Mouse (Mus musculus): ENCODE results near the gene Kctd12b.

DNA sequence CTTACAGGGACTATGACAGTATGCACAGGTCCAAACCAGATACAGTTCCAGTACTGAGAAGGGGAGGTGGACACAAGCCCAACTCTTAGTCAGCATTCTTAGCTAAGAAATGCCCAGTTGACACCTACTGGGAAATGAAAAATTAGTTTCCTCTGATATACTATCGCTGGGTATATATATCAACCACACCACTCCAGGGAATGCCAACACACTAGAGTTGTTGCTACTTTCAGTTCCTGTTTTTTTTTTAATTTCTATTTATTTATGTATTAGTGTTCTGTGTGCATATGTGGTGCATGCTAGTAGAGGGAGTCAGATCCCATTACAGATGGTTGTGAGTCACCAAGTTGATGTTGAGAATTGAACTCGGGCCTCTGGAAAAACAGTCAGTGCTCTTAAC lies 20.5 kb upstream of the Kctd12b start:
- TF ChIP-seq CTCF (IDR thresholded peaks at IDR 0.05; ENCODE audit: borderline replicate concordance, extremely low read depth, insufficient read depth, insufficient read length) (no peak), POLR2A (IDR thresholded peaks at IDR 0.05; ENCODE audit: borderline replicate concordance, extremely low read depth, insufficient read depth, insufficient read length, poor library complexity, severe bottlenecking) (no peak)
